Mouse (Mus musculus): ENCODE measurements at regions not wholly inside any gene's neighbourhood (a gene's known extent, or its start where the extent isn't known, plus 50 kb on each side); places are given as distances from the start of the nearest gene placed in this dataset.

DNA sequence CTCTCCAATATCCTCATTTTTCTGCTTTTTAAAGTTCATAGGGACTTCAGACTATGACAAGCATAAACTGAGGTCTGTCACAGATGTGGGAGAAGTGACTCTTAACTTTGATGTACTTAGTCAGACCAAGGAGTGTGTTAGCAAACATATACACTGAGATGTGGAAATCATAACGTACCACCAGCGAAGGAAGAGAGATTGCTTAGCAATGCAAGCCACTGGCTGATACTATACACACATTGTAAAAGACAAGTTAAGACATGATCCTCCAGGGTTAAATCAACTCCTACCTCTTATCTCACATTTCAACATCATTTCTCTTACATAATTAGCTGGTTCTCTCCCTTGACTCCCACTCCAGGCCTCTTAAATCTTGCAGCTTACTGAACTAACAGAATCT is 227.9 kb upstream of the Rarb start:
- H3K4me2 ChIP-seq (ENCODE audit: low read depth, low read length): no peak overlapping the region
- no peaks in the 10 kb centered on the region for H3K36me3 ChIP-seq (replicated peaks; ENCODE audit: control insufficient read depth, insufficient read depth, low read depth, low read length)
- no peaks in the 10 kb centered on the region for H3K9me3 ChIP-seq (replicated peaks; ENCODE audit: control insufficient read depth, low read length)
- H3K9ac ChIP-seq (replicated peaks; ENCODE audit: low read length): no peak overlapping the region
- 88% methylated on average over 2 of the region's 2 CpGs for WGBS
- no peaks in the 10 kb centered on the region for H3K27me3 ChIP-seq (ENCODE audit: control insufficient read depth, insufficient read depth, low read length)
- DNase-seq (ENCODE audit: low spot score): no peak
- no peak overlapping the region for H3K27ac ChIP-seq (replicated peaks; ENCODE audit: low read depth, low read length)
- no peak for ATAC-seq (replicated peaks; ENCODE audit: insufficient number of reproducible peaks, low FRiP score, low TSS enrichment, low read depth)
- H3K4me3 ChIP-seq (ENCODE audit: low read depth, low read length): no peak overlapping the region
- no peaks in the 10 kb centered on the region for H3K4me1 ChIP-seq (ENCODE audit: control insufficient read depth, insufficient read depth, low read length)

DNA sequence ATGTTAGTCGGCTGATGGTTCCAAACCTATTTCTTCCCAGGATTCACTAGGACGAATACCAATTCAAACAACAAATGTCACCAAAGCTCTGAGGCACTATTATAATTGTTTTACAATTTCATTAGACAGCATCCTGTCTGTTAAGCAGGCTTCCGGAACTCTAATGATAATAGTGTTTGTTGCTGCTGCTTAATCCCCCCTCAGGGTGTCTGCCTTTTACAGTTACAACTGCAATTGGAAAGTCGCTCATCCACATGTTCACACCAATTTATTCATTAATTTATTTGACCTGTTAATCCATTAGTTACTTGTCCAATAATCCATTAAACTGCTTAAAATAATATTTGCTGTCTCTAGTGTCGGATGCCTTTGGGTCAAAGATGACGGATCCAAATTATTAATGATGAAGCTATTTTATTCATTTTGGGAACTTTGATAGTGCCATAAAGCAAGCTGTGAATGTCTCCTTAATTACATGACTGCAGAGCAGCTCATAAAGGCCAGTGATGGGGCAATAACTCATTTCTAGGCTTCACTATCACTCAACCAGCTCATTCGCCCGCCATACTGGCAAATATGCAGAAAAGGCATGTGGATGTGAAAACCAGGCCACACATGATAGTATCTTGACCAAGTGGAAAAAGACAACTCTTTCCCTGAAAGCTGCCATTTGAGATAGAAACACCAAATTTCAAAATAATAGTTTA is 226.6 kb upstream of the Rarb start:
- no peak overlapping the region for H3K9ac ChIP-seq (replicated peaks; ENCODE audit: low read length)
- H3K27ac ChIP-seq (replicated peaks; ENCODE audit: low read depth, low read length): no peak overlapping the region
- no peaks in the 10 kb centered on the region for H3K36me3 ChIP-seq (replicated peaks; ENCODE audit: control insufficient read depth, insufficient read depth, low read depth, low read length)
- no peaks in the 10 kb centered on the region for H3K4me1 ChIP-seq (ENCODE audit: control insufficient read depth, insufficient read depth, low read length)
- H3K4me3 ChIP-seq (ENCODE audit: low read depth, low read length): no peak overlapping the region
- H3K9me3 ChIP-seq (replicated peaks; ENCODE audit: control insufficient read depth, low read length): no peaks in the 10 kb centered on the region
- DNase-seq (ENCODE audit: low spot score) (no peak), ATAC-seq (replicated peaks; ENCODE audit: insufficient number of reproducible peaks, low FRiP score, low TSS enrichment, low read depth) (no peak)
- H3K27me3 ChIP-seq (ENCODE audit: control insufficient read depth, insufficient read depth, low read length): no peaks in the 10 kb centered on the region
- WGBS: 85% methylated on average over 8 of the region's 8 CpGs
- H3K4me2 ChIP-seq (ENCODE audit: low read depth, low read length): no peak overlapping the region

DNA sequence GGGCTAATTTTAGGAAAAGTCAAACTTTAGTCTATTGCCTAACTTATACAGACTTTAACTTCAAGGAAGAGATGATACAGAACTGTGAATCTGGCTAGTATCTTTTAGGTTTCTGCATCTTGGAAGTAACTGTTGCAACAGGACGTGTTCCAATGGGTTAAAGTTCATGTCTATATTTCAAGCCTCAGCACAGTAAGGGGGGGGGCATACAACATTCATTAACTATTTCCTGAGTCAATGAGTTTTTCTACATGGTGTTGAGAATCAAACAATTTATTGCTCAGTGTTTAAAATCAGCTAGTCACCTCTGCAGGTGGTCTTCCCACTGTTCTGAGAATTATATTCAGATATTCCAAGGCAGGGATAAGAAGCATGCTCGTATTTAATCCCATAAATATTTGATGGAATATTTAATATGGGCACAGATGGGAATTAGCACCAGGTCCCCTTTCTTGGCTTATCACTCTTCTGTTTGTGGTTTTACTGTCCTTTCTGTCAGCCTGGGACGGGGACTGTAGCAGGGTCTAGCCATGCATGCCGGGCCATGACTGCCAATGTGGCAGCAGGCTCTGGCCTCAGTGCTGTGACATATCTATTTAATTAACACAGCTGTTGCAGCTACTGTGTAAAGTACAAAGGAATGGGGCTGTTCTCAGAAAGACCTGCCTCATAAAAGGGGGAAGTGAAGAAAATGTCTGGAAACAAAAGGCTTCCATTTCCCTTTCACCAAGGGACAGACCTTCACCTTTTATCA is 201.8 kb upstream of the Rarb start:
- Histone ChIP-seq H3K9ac (replicated peaks; ENCODE audit: low read length) (no peak overlapping the region), H3K4me3 (ENCODE audit: low read depth, low read length) (no peak overlapping the region), H3K27me3 (ENCODE audit: control insufficient read depth, insufficient read depth, low read length) (no peaks in the 10 kb centered on the region), H3K4me2 (ENCODE audit: low read depth, low read length) (no peak overlapping the region), H3K9me3 (replicated peaks; ENCODE audit: control insufficient read depth, low read length) (no peaks in the 10 kb centered on the region), H3K36me3 (replicated peaks; ENCODE audit: control insufficient read depth, insufficient read depth, low read depth, low read length) (no peaks in the 10 kb centered on the region), H3K27ac (replicated peaks; ENCODE audit: low read depth, low read length) (no peak overlapping the region), H3K4me1 (ENCODE audit: control insufficient read depth, insufficient read depth, low read length) (no peaks in the 10 kb centered on the region)
- DNase-seq (ENCODE audit: low spot score) (no peak), ATAC-seq (replicated peaks; ENCODE audit: insufficient number of reproducible peaks, low FRiP score, low TSS enrichment, low read depth) (no peak)
- WGBS: 58% methylated on average over 4 of the region's 4 CpGs

DNA sequence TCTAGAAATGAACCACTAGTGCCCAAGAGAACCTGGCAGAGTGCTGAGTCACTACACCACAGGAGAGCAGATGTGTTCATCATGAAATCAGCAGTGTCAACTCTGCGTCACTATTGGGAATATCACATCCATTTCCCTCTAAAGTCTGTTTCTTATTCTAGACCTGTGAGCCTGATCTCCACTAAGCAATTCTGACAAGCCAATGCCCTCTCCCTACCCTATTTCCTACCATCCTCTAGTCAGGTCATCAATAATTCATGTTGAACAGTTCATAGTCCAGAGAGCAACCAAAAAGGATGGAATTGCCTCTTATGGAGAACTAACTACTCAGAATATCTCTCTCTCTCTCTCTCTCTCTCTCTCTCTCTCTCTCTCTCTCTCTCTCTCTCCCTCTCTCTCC is 194.0 kb upstream of the Rarb start:
- Histone ChIP-seq H3K36me3 (replicated peaks; ENCODE audit: control insufficient read depth, insufficient read depth, low read depth, low read length) (no peaks in the 10 kb centered on the region), H3K4me3 (ENCODE audit: low read depth, low read length) (no peak overlapping the region), H3K9me3 (replicated peaks; ENCODE audit: control insufficient read depth, low read length) (no peaks in the 10 kb centered on the region), H3K4me1 (ENCODE audit: control insufficient read depth, insufficient read depth, low read length) (no peaks in the 10 kb centered on the region), H3K27me3 (ENCODE audit: control insufficient read depth, insufficient read depth, low read length) (no peaks in the 10 kb centered on the region), H3K4me2 (ENCODE audit: low read depth, low read length) (no peak overlapping the region), H3K9ac (replicated peaks; ENCODE audit: low read length) (no peak overlapping the region), H3K27ac (replicated peaks; ENCODE audit: low read depth, low read length) (no peak overlapping the region)
- ATAC-seq (replicated peaks; ENCODE audit: insufficient number of reproducible peaks, low FRiP score, low TSS enrichment, low read depth) (no peak), DNase-seq (ENCODE audit: low spot score) (no peak)
- 75% methylated on average over 1 of the region's 1 CpGs for WGBS

DNA sequence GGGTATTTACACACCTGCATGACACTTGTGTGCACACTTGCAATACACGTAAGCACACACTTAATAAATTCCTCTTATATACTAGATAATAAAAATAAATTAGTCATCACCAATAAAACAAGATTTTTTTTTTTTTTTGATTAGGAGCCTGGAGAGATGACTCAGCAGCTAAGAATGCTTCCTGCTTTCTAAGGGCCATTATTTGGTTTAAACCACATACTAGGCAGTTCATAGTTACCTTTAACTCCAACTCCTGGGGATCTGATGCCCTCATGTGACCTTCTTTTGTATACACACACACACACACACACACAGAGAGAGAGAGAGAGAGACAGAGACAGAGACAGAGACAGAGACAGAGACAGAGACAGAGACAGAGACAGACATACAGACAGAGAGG is 193.2 kb upstream of the Rarb start:
- no peak overlapping the region for H3K4me3 ChIP-seq (ENCODE audit: low read depth, low read length)
- ATAC-seq (replicated peaks; ENCODE audit: insufficient number of reproducible peaks, low FRiP score, low TSS enrichment, low read depth): no peak
- H3K9ac ChIP-seq (replicated peaks; ENCODE audit: low read length): no peak overlapping the region
- no peak overlapping the region for H3K27ac ChIP-seq (replicated peaks; ENCODE audit: low read depth, low read length)
- H3K4me2 ChIP-seq (ENCODE audit: low read depth, low read length): no peak overlapping the region
- no peaks in the 10 kb centered on the region for H3K27me3 ChIP-seq (ENCODE audit: control insufficient read depth, insufficient read depth, low read length)
- H3K36me3 ChIP-seq (replicated peaks; ENCODE audit: control insufficient read depth, insufficient read depth, low read depth, low read length): no peaks in the 10 kb centered on the region
- no peak for DNase-seq (ENCODE audit: low spot score)
- WGBS: 95% methylated on average over 1 of the region's 1 CpGs
- no peaks in the 10 kb centered on the region for H3K4me1 ChIP-seq (ENCODE audit: control insufficient read depth, insufficient read depth, low read length)
- no peaks in the 10 kb centered on the region for H3K9me3 ChIP-seq (replicated peaks; ENCODE audit: control insufficient read depth, low read length)

DNA sequence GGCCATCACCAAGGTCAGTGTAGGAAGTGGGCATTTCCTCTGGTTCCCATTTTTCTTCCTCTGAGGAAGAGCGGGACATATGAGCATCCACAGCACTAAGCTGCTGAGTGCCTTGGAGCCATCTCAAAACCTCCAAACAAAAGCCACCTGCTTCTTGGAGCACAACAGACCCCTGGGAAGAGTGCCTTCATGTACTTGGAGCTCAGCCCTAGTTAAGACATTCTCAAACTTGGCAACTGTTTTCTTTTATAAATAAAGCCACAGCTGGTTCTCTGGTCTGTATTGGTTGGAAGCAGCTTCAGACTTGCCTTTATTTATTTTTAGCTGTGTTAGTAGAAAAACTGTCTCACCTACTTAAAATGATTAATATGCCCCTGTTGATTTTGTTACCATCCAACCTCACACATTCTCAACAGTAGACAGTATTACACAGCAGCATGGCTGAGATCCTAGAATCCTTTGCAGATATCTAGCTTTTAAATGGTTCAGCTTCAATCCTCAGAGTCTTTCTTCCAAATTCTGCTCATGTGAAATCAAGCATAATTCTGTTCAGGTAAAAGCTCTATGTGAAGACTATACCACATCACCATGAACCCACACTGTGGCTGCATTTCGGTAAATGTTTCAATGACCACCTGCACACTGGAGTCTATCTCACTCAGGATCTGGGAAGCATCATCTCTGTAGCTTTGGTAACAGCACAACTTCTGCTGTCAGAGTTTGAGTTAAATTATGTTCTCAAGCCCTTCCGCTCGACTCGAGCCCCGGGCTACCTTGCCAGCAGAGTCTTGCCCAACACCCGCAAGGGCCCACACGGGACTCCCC is 186.4 kb upstream of the Rarb start:
- ATAC-seq (replicated peaks; ENCODE audit: insufficient number of reproducible peaks, low FRiP score, low TSS enrichment, low read depth) (no peak), DNase-seq (ENCODE audit: low spot score) (no peak)
- no peak overlapping the region for H3K4me2 ChIP-seq (ENCODE audit: low read depth, low read length)
- no peak overlapping the region for H3K27ac ChIP-seq (replicated peaks; ENCODE audit: low read depth, low read length)
- no peak overlapping the region for H3K9ac ChIP-seq (replicated peaks; ENCODE audit: low read length)
- H3K4me1 ChIP-seq (ENCODE audit: control insufficient read depth, insufficient read depth, low read length): no peaks in the 10 kb centered on the region
- H3K36me3 ChIP-seq (replicated peaks; ENCODE audit: control insufficient read depth, insufficient read depth, low read depth, low read length): no peaks in the 10 kb centered on the region
- no peak overlapping the region for H3K4me3 ChIP-seq (ENCODE audit: low read depth, low read length)
- 92% methylated on average over 6 of the region's 8 CpGs for WGBS
- no peaks in the 10 kb centered on the region for H3K27me3 ChIP-seq (ENCODE audit: control insufficient read depth, insufficient read depth, low read length)
- no peaks in the 10 kb centered on the region for H3K9me3 ChIP-seq (replicated peaks; ENCODE audit: control insufficient read depth, low read length)

DNA sequence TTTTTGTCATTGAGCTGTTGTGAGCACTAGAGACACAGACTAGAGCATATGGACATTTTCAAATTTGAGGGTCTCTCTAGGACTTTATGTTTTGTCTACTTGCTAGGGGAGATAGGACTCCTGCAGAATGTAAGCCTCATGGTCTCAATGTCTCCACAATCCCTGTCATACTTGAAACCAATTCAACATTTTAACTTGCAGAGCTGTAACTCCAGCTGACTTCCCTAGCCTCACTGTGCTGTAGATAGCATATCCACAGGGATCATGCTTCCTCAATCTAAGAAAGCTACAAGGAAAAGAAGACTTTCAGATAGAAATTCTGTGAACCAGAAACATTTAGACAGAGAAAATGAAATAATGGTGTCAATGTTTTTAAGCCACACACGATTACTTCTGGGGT is 185.8 kb upstream of the Rarb start:
- Histone ChIP-seq H3K4me2 (ENCODE audit: low read depth, low read length) (no peak overlapping the region), H3K9me3 (replicated peaks; ENCODE audit: control insufficient read depth, low read length) (no peaks in the 10 kb centered on the region), H3K36me3 (replicated peaks; ENCODE audit: control insufficient read depth, insufficient read depth, low read depth, low read length) (no peaks in the 10 kb centered on the region), H3K27ac (replicated peaks; ENCODE audit: low read depth, low read length) (no peak overlapping the region), H3K27me3 (ENCODE audit: control insufficient read depth, insufficient read depth, low read length) (no peaks in the 10 kb centered on the region), H3K9ac (replicated peaks; ENCODE audit: low read length) (no peak overlapping the region), H3K4me3 (ENCODE audit: low read depth, low read length) (no peak overlapping the region), H3K4me1 (ENCODE audit: control insufficient read depth, insufficient read depth, low read length) (no peaks in the 10 kb centered on the region)
- DNase-seq (ENCODE audit: low spot score): no peak
- ATAC-seq (replicated peaks; ENCODE audit: insufficient number of reproducible peaks, low FRiP score, low TSS enrichment, low read depth): no peak
- WGBS: 85% methylated on average over 1 of the region's 1 CpGs

DNA sequence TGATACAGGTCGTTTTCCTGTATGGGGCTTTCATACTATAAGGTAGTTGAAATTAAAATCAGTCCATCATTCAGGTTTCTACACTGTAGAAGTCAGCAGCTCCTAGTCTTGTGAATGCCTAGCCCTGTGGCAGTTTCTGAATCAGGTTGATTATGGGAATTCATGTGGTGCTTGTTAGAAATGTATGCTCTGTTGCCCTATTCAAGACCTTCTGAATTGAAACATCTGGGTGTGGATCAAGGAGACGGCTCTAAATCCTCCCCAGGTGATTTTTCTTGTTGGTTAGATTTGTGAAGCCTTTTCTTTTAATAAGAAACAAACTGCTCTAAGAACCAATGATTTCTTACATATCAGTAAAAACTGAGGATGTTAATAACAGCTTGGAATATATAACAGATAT is 177.8 kb upstream of the Rarb start:
- DNase-seq (ENCODE audit: low spot score) (peak; percentile 69), ATAC-seq (replicated peaks; ENCODE audit: insufficient number of reproducible peaks, low FRiP score, low TSS enrichment, low read depth) (no peak)
- H3K9me3 ChIP-seq (replicated peaks; ENCODE audit: control insufficient read depth, low read length): no peaks in the 10 kb centered on the region
- no peaks in the 10 kb centered on the region for H3K36me3 ChIP-seq (replicated peaks; ENCODE audit: control insufficient read depth, insufficient read depth, low read depth, low read length)
- H3K27ac ChIP-seq (replicated peaks; ENCODE audit: low read depth, low read length): no peak overlapping the region
- WGBS: 53% methylated on average over 2 of the region's 2 CpGs
- H3K4me1 ChIP-seq (ENCODE audit: control insufficient read depth, insufficient read depth, low read length): no peaks in the 10 kb centered on the region
- H3K9ac ChIP-seq (replicated peaks; ENCODE audit: low read length): no peak overlapping the region
- no peak overlapping the region for H3K4me3 ChIP-seq (ENCODE audit: low read depth, low read length)
- no peaks in the 10 kb centered on the region for H3K27me3 ChIP-seq (ENCODE audit: control insufficient read depth, insufficient read depth, low read length)
- H3K4me2 ChIP-seq (ENCODE audit: low read depth, low read length): no peak overlapping the region

All from embryonic facial prominence, embryonic 11.5 days (tissue).